Mouse (Mus musculus) olfactory bulb, adult 2 months (tissue): ENCODE measurements around the gene Arhgap24.

ENCODE experiments used
- CTCF ChIP-seq: fragments of 200-500 bp; IDR thresholded peaks from 2 replicates; pipeline ENCODE4 v1.5.1; 2012; ENCODE audit warnings: low read depth, mild to moderate bottlenecking, low read length, moderate library complexity; ENCODE audit not compliant: insufficient read depth
- POLR2A ChIP-seq: fragments of 200-500 bp; IDR thresholded peaks from 2 replicates; pipeline ENCODE4 v1.6.1; 2012; ENCODE audit warnings: mild to moderate bottlenecking, low read depth, low read length, moderate library complexity; ENCODE audit not compliant: insufficient read depth

GRCm38 (mm10) chr5:102697784-102698183 is 216.6 kb downstream of the Arhgap24 start:
- TF ChIP-seq POLR2A: no peak
- no peak for TF ChIP-seq CTCF
